Mouse (Mus musculus): Measurements from ENCODE around the gene Mmd2. TPM values are rescaled to one million over a fixed set of nuclear protein-coding genes. Genes with fewer than 3 reads are reported as not detected.

Gene Mmd2
- total and polyA plus RNA-seq, 3 experiments: not detected

DNA sequence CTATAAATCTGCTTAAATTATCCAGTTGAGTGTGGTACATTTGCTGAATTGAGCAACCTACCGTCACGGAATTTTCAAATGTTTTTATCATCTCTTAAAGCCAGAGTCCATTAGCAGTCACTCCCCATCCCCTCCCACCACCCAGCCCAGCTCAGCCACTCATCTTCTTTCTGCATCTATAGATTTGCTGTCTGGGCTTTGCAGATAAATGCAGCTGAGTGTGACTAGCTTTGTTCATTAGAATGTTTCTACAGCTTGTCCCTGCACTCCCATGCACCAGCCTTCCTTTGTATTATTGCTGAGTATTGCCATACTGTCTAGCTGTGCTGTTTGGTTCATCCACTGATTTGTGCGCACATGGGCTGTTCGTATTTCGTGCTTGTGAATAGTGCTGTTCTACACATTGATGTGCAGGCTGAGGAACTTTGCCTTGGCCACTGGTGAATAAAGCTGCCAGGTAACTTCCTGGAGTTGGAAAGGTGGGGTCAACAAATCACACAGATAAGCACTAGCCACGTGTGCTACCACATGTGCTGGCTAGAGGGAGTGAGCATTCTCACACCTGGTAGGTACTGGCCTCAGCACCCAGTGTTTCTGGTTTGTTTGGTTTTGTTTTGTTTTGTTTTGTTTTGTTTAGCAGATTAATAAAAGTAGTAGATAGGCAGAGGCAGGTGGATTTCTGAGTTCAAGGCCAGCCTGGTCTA, 42.3 kb upstream of the Mmd2 start (continued):
- TF ChIP-seq MAZ (IDR thresholded peaks at IDR 0.05; ENCODE audit: low read depth, low read length): peak; percentile 60; the same call in 1 of the 2 replicates
- no peak for TF ChIP-seq ZNF384 (IDR thresholded peaks at IDR 0.05; ENCODE audit: low read depth, low read length)
- TF ChIP-seq UBTF (IDR thresholded peaks at IDR 0.05; ENCODE audit: borderline replicate concordance, insufficient read depth, low read depth, low read length): no peak

DNA sequence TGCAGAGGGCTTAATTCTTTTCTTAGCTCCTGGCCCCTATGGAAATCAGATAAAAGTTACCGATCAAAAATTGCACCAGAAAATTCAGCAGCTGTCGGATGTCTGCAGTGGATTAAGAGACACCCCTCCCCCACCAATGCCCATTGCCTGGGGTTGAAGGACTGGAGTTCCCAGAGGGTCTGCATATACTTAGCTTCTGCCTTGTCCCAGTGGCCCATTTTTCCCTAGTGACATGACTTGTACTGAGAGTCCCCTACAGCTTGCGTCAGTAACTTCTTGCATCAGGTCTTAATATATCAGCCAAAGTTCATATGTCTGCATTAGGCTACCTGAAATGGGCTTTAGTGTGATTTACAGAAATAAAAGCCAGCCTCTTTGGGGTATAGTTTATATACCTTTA, 41.8 kb upstream of the Mmd2 start:
- Histone ChIP-seq H3K36me3 (ENCODE audit: control insufficient read depth in 1 of 2, insufficient read depth in 2 of 2, low read length in 2 of 2) (peaks cover 0 to 30% of the 10 kb centered on the region in 2 experiments), H3K9ac (ENCODE audit: control insufficient read depth, low read depth, low read length, poor library complexity, severe bottlenecking) (no peak overlapping the region), H3K9me3 (replicated peaks; ENCODE audit: insufficient read depth, low read length) (no peaks in the 10 kb centered on the region), H3K27ac (ENCODE audit: control insufficient read depth, low read depth, low read length) (peak overlapping the region; percentile 68), H3K27me3 (ENCODE audit: control insufficient read depth in 1 of 2, insufficient read depth in 2 of 2, low read length in 2 of 2) (no peaks in the 10 kb centered on the region), H3K79me2 (ENCODE audit: control insufficient read depth, insufficient read depth, low read length, poor library complexity) (peaks cover 4% of the 10 kb centered on the region; the same call in 1 of the 2 replicates), H3K4me3 (ENCODE audit: control insufficient read depth in 1 of 2, insufficient read depth in 1 of 2, low read depth in 2 of 2, low read length in 2 of 2) (peak overlapping the region in 1 of 2 experiments; percentile 2; a peak in 1 of 4 replicates), H3K4me1 (ENCODE audit: control insufficient read depth in 1 of 2, insufficient read depth in 2 of 2, low read length in 2 of 2) (peaks cover 15 to 28% of the 10 kb centered on the region in 2 experiments)
- no peak for TF ChIP-seq POLR2AphosphoS5 (IDR thresholded peaks at IDR 0.05; ENCODE audit: borderline replicate concordance, low read depth, low read length)
- no peak for TF ChIP-seq JUND (IDR thresholded peaks at IDR 0.05; ENCODE audit: low read depth, low read length)
- TF ChIP-seq HCFC1 (IDR thresholded peaks at IDR 0.05; ENCODE audit: low read depth, low read length): no peak
- TF ChIP-seq POLR2A (IDR thresholded peaks at IDR 0.05; ENCODE audit: control insufficient read depth in 1 of 2, insufficient read depth in 1 of 2, low read depth in 1 of 2, low read length in 2 of 2, poor library complexity in 1 of 2): no peak
- TF ChIP-seq SIN3A (IDR thresholded peaks at IDR 0.05; ENCODE audit: low read length): no peak
- no peak for TF ChIP-seq CHD2 (IDR thresholded peaks at IDR 0.05; ENCODE audit: low read length)
- TF ChIP-seq MAX (IDR thresholded peaks at IDR 0.05; ENCODE audit: low read length): no peak
- no peak for TF ChIP-seq ETS1 (IDR thresholded peaks at IDR 0.05; ENCODE audit: low read depth, low read length)
- no peak for TF ChIP-seq EP300 (IDR thresholded peaks at IDR 0.05; ENCODE audit: low read depth in 1 of 2, low read length in 2 of 2)
- TF ChIP-seq MYB (IDR thresholded peaks at IDR 0.05; ENCODE audit: low read depth, low read length): no peak
- TF ChIP-seq KAT2A (conservative IDR thresholded peaks at IDR 0.05; ENCODE audit: low read depth, low read length): no peak
- TF ChIP-seq ELF1 (IDR thresholded peaks at IDR 0.05; ENCODE audit: low read depth, low read length): no peak
- peak; percentile 38 for DNase-seq (ENCODE audit: low read depth, low spot score)

DNA sequence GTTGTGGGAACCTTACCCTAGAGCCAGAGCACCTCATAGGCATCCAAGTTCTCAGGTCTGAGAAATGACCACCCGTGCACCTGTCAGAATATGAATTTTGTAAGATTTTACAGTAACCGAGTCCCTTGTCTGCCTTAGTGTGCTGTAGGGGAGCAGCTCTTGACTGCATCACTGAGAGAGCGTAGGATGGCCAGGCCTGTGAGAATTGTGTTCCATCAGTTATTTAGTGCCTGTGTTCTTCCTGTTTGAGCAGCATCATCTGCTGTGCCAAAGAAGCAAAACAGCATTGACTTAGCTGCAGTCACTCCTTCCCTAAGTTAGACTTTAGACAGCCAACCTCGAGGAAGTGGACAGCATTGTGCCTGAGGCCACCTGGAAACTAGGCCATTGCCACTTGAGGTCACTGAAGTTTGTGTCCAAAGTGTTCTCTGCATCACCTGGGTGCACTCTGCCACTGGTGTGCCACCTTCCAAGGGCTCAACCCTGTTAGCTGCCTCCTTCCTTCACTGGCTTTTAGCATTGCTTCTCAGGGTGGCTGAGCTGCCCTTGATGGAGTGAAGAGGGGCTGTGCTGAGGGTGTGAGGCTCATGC, 41.0 kb upstream of the Mmd2 start:
- no peaks in the 10 kb centered on the region for H3K27me3 ChIP-seq (ENCODE audit: control insufficient read depth in 1 of 2, insufficient read depth in 2 of 2, low read length in 2 of 2)
- H3K79me2 ChIP-seq (ENCODE audit: control insufficient read depth, insufficient read depth, low read length, poor library complexity): peaks cover 4% of the 10 kb centered on the region; the same call in 1 of the 2 replicates
- H3K36me3 ChIP-seq (ENCODE audit: control insufficient read depth in 1 of 2, insufficient read depth in 2 of 2, low read length in 2 of 2): peaks cover 5 to 30% of the 10 kb centered on the region in 2 experiments
- DNase-seq (ENCODE audit: low read depth, low spot score): no peak
- no peak overlapping the region for H3K9ac ChIP-seq (ENCODE audit: control insufficient read depth, low read depth, low read length, poor library complexity, severe bottlenecking)
- peak overlapping the region; percentile 68; the same call in 1 of the 2 replicates for H3K27ac ChIP-seq (ENCODE audit: control insufficient read depth, low read depth, low read length)
- peaks cover 15 to 28% of the 10 kb centered on the region in 2 experiments for H3K4me1 ChIP-seq (ENCODE audit: control insufficient read depth in 1 of 2, insufficient read depth in 2 of 2, low read length in 2 of 2)
- H3K9me3 ChIP-seq (replicated peaks; ENCODE audit: insufficient read depth, low read length): no peaks in the 10 kb centered on the region
- no peak overlapping the region for H3K4me3 ChIP-seq (ENCODE audit: control insufficient read depth in 1 of 2, insufficient read depth in 1 of 2, low read depth in 2 of 2, low read length in 2 of 2)
- TF ChIP-seq RAD21 (IDR thresholded peaks at IDR 0.05; ENCODE audit: low read depth, low read length) (no peak), NRF1 (IDR thresholded peaks at IDR 0.05; ENCODE audit: insufficient read depth, low read depth, low read length, poor library complexity, severe bottlenecking) (no peak), POLR2A (IDR thresholded peaks at IDR 0.05; ENCODE audit: control insufficient read depth in 1 of 2, insufficient read depth in 1 of 2, low read depth in 1 of 2, low read length in 2 of 2, poor library complexity in 1 of 2) (no peak), MYC (IDR thresholded peaks at IDR 0.05; ENCODE audit: low read depth, low read length) (no peak), RCOR1 (IDR thresholded peaks at IDR 0.05; ENCODE audit: low read depth, low read length) (no peak), USF2 (IDR thresholded peaks at IDR 0.05; ENCODE audit: borderline replicate concordance in 1 of 2, insufficient read depth in 1 of 2, low read depth in 1 of 2, low read length in 2 of 2) (no peak), MEF2A (IDR thresholded peaks at IDR 0.05; ENCODE audit: extremely low read depth, insufficient replicate concordance, low read depth, low read length, poor library complexity, severe bottlenecking) (no peak), GATA1 (IDR thresholded peaks at IDR 0.05; ENCODE audit: low read depth, low read length) (no peak), MYB (IDR thresholded peaks at IDR 0.05; ENCODE audit: low read depth, low read length) (no peak), NELFE (IDR thresholded peaks at IDR 0.05; ENCODE audit: low read depth, low read length) (no peak), ZKSCAN1 (IDR thresholded peaks at IDR 0.05; ENCODE audit: low read depth, low read length) (no peak), USF1 (IDR thresholded peaks at IDR 0.05; ENCODE audit: low read depth, low read length) (no peak), CHD2 (IDR thresholded peaks at IDR 0.05; ENCODE audit: low read length) (no peak)

All from MEL (cell line).